Mouse (Mus musculus): ENCODE data around the gene Ermp1. TPM values are rescaled to one million over a fixed set of nuclear protein-coding genes. Genes with fewer than 3 reads are reported as not detected.
A peak's percentile ranks its signal among the peaks of the same experiment; 100 is the strongest.

The Ermp1 gene
- total and polyA plus RNA-seq, 3 experiments, result 68.4 to 167 (median 82.0) TPM

GRCm38 (mm10) chr19:29658836-29659235 is 10.6 kb upstream of the Ermp1 start:
- Histone ChIP-seq H3K27me3 (ENCODE audit: control insufficient read depth in 1 of 2, insufficient read depth in 2 of 2, low read length in 2 of 2) (peaks cover 0 to 2% of the 10 kb centered on the region in 2 experiments; a peak in 1 of 4 replicates), H3K4me1 (ENCODE audit: control insufficient read depth in 1 of 2, insufficient read depth in 2 of 2, low read length in 2 of 2) (peaks cover 9 to 10% of the 10 kb centered on the region in 2 experiments), H3K79me2 (ENCODE audit: control insufficient read depth, insufficient read depth, low read length, poor library complexity) (no peaks in the 10 kb centered on the region), H3K9ac (ENCODE audit: control insufficient read depth, low read depth, low read length, poor library complexity, severe bottlenecking) (no peak overlapping the region), H3K36me3 (ENCODE audit: control insufficient read depth in 1 of 2, insufficient read depth in 2 of 2, low read length in 2 of 2) (peaks cover 0 to 13% of the 10 kb centered on the region in 2 experiments; a peak in 2 of 4 replicates), H3K4me3 (ENCODE audit: control insufficient read depth in 1 of 2, insufficient read depth in 1 of 2, low read depth in 2 of 2, low read length in 2 of 2) (no peak overlapping the region), H3K27ac (ENCODE audit: control insufficient read depth, low read depth, low read length) (no peak overlapping the region), H3K9me3 (replicated peaks; ENCODE audit: insufficient read depth, low read length) (no peaks in the 10 kb centered on the region)
- TF ChIP-seq MYB (IDR thresholded peaks at IDR 0.05; ENCODE audit: low read depth, low read length) (no peak), MXI1 (IDR thresholded peaks at IDR 0.05; ENCODE audit: low read depth, low read length) (no peak), POLR2A (IDR thresholded peaks at IDR 0.05; ENCODE audit: control insufficient read depth in 1 of 2, insufficient read depth in 1 of 2, low read depth in 1 of 2, low read length in 2 of 2, poor library complexity in 1 of 2) (no peak), EP300 (IDR thresholded peaks at IDR 0.05; ENCODE audit: low read depth in 1 of 2, low read length in 2 of 2) (no peak), MYC (IDR thresholded peaks at IDR 0.05; ENCODE audit: low read depth, low read length) (no peak), USF2 (IDR thresholded peaks at IDR 0.05; ENCODE audit: borderline replicate concordance in 1 of 2, insufficient read depth in 1 of 2, low read depth in 1 of 2, low read length in 2 of 2) (no peak), UBTF (IDR thresholded peaks at IDR 0.05; ENCODE audit: borderline replicate concordance, insufficient read depth, low read depth, low read length) (no peak), NRF1 (IDR thresholded peaks at IDR 0.05; ENCODE audit: insufficient read depth, low read depth, low read length, poor library complexity, severe bottlenecking) (no peak)
- DNase-seq (ENCODE audit: low read depth, low spot score), result no peak

- Histone ChIP-seq H3K36me3 (ENCODE audit: control insufficient read depth in 1 of 2, insufficient read depth in 2 of 2, low read length in 2 of 2) (peaks cover 0 to 13% of the 10 kb centered on the region in 2 experiments; a peak in 2 of 4 replicates), H3K9ac (ENCODE audit: control insufficient read depth, low read depth, low read length, poor library complexity, severe bottlenecking) (no peak overlapping the region), H3K27me3 (ENCODE audit: control insufficient read depth in 1 of 2, insufficient read depth in 2 of 2, low read length in 2 of 2) (peaks cover 0 to 2% of the 10 kb centered on the region in 2 experiments; a peak in 1 of 4 replicates), H3K4me3 (ENCODE audit: control insufficient read depth in 1 of 2, insufficient read depth in 1 of 2, low read depth in 2 of 2, low read length in 2 of 2) (no peak overlapping the region), H3K27ac (ENCODE audit: control insufficient read depth, low read depth, low read length) (no peak overlapping the region), H3K9me3 (replicated peaks; ENCODE audit: insufficient read depth, low read length) (no peaks in the 10 kb centered on the region), H3K4me1 (ENCODE audit: control insufficient read depth in 1 of 2, insufficient read depth in 2 of 2, low read length in 2 of 2) (peaks cover 9 to 10% of the 10 kb centered on the region in 2 experiments), H3K79me2 (ENCODE audit: control insufficient read depth, insufficient read depth, low read length, poor library complexity) (no peaks in the 10 kb centered on the region)
- DNase-seq (ENCODE audit: low read depth, low spot score), result no peak
- peak; percentile 75 for TF ChIP-seq TCF12 (IDR thresholded peaks at IDR 0.05; ENCODE audit: low read depth, low read length)
- TF ChIP-seq GATA1 (IDR thresholded peaks at IDR 0.05; ENCODE audit: low read depth, low read length), result peak; percentile 79
- TF ChIP-seq SIN3A (IDR thresholded peaks at IDR 0.05; ENCODE audit: low read length), result no peak
- 0 out of 2 replicates have a peak, but pooled peaks have one; percentile 20 for TF ChIP-seq NELFE (IDR thresholded peaks at IDR 0.05; ENCODE audit: low read depth, low read length)
- peak; percentile 73 to 80 for TF ChIP-seq EP300 (IDR thresholded peaks at IDR 0.05; ENCODE audit: low read depth in 1 of 2, low read length in 2 of 2)
- TF ChIP-seq ETS1 (IDR thresholded peaks at IDR 0.05; ENCODE audit: low read depth, low read length), result no peak
- TF ChIP-seq MAZ (IDR thresholded peaks at IDR 0.05; ENCODE audit: low read depth, low read length), result no peak
- no peak for TF ChIP-seq E2F4 (IDR thresholded peaks at IDR 0.05; ENCODE audit: borderline replicate concordance, low read depth, low read length)
- peak; percentile 46 for TF ChIP-seq ZNF384 (IDR thresholded peaks at IDR 0.05; ENCODE audit: low read depth, low read length)
- TF ChIP-seq MAFK (IDR thresholded peaks at IDR 0.05; ENCODE audit: borderline replicate concordance, low read depth, low read length), result peak; percentile 21; the same call in 1 of the 2 replicates
- TF ChIP-seq RCOR1 (IDR thresholded peaks at IDR 0.05; ENCODE audit: low read depth, low read length), result 0 out of 2 replicates have a peak, but pooled peaks have one; percentile 30
Measured at GRCm38 (mm10) chr19:29657558-29657957, 9.3 kb upstream of the Ermp1 start.

Data from MEL (cell line).